In genomic region chr1:37429366-37430296, GRCm38 (mm10) we compare ENCODE assay signal across 8 mouse cellular contexts. TPM values are rescaled to one million over a fixed set of nuclear protein-coding genes. Genes with fewer than 3 reads are reported as not detected.
DNase-seq lines count a peak whose midpoint lies in the region; ATAC-seq and TF ChIP-seq lines count a peak whose summit lies in the region.

Gene Coa5 (minus strand): TSS chr1:37430103.
Gene Unc50 (plus strand): TSS chr1:37430139.

- DNase-seq in heart, postnatal 10 days = peak; percentile 97 to 98
- DNase-seq in large intestine, adult 2 months (ENCODE audit: low read depth, low spot score) = peak; percentile 92
- peak; percentile 94 for DNase-seq in liver, postnatal 0 days
- DNase-seq in testis, postnatal 10 days (ENCODE audit: low spot score) = peak; percentile 94

- H3K36me3 ChIP-seq in ES-Bruce4 (ENCODE audit: control insufficient read depth, insufficient read depth, low read length, poor library complexity, severe bottlenecking) = peaks cover 9% of the 10 kb centered on the region
- H3K36me3 ChIP-seq in forebrain, embryonic 13.5 days (ENCODE audit: poor library complexity, severe bottlenecking) = peaks cover 37% of the 10 kb centered on the region
- H3K36me3 ChIP-seq in liver, postnatal 0 days (replicated peaks; ENCODE audit: insufficient read depth, low read length) = peaks cover 38% of the 10 kb centered on the region
- H3K36me3 ChIP-seq in neural tube, embryonic 14.5 days (ENCODE audit: control insufficient read depth, insufficient read depth, low read length) = peaks cover 17% of the 10 kb centered on the region

- H3K27ac ChIP-seq in ES-Bruce4 (ENCODE audit: insufficient read depth, low read length) = no peak within 1 kb of the TSS
- no peak within 1 kb of the TSS; the same call in 1 of the 2 replicates for H3K27ac ChIP-seq in forebrain, embryonic 13.5 days
- peak within 1 kb of the TSS; percentile 94 for H3K27ac ChIP-seq in liver, postnatal 0 days (ENCODE audit: low read depth)
- peak within 1 kb of the TSS; percentile 60 for H3K27ac ChIP-seq in neural tube, embryonic 14.5 days (ENCODE audit: low read depth, low read length)

- peak within 1 kb of the TSS; percentile 80 for H3K4me3 ChIP-seq in ES-Bruce4 (ENCODE audit: low read depth, low read length)
- peak within 1 kb of the TSS; percentile 91 for H3K4me3 ChIP-seq in forebrain, embryonic 13.5 days
- H3K4me3 ChIP-seq in liver, postnatal 0 days (ENCODE audit: low read depth, low read length) = peak within 1 kb of the TSS; percentile 92
- H3K4me3 ChIP-seq in neural tube, embryonic 14.5 days (ENCODE audit: low read depth, low read length) = peak within 1 kb of the TSS; percentile 94

- no peaks in the 10 kb centered on the region for H3K4me1 ChIP-seq in ES-Bruce4 (ENCODE audit: control insufficient read depth, insufficient read depth, low read length)
- peaks cover 34% of the 10 kb centered on the region for H3K4me1 ChIP-seq in forebrain, embryonic 13.5 days
- peaks cover 19% of the 10 kb centered on the region for H3K4me1 ChIP-seq in liver, postnatal 0 days (ENCODE audit: insufficient read depth)
- H3K4me1 ChIP-seq in neural tube, embryonic 14.5 days (ENCODE audit: control insufficient read depth, insufficient read depth, low read length) = peaks cover 16% of the 10 kb centered on the region

- TF ChIP-seq EP300 in ES-Bruce4 (IDR thresholded peaks at IDR 0.05; ENCODE audit: insufficient read depth, low read depth, low read length) = no peak
- TF ChIP-seq EP300 in liver, postnatal 0 days (IDR thresholded peaks at IDR 0.05; ENCODE audit: low read depth) = no peak

- WGBS in forebrain, embryonic 13.5 days = 4% methylated on average over 57 of the region's 57 CpGs
- under 1% methylated on average over 57 of the region's 57 CpGs for WGBS in large intestine, adult 2 months
- 2% methylated on average over 57 of the region's 57 CpGs for WGBS in liver, postnatal 0 days (ENCODE audit: insufficient replicate concordance)
- 3% methylated on average over 57 of the region's 57 CpGs for WGBS in neural tube, embryonic 14.5 days

- H3K9ac ChIP-seq in ES-Bruce4 (ENCODE audit: low read depth, poor library complexity, severe bottlenecking) = peak within 1 kb of the TSS; percentile 74
- H3K9ac ChIP-seq in forebrain, embryonic 13.5 days = peak within 1 kb of the TSS; percentile 93
- H3K9ac ChIP-seq in liver, postnatal 0 days (replicated peaks) = peak within 1 kb of the TSS; percentile 96
- H3K9ac ChIP-seq in neural tube, embryonic 14.5 days (replicated peaks; ENCODE audit: low read depth, low read length) = peak within 1 kb of the TSS; percentile 91

- TF ChIP-seq CTCF in ES-Bruce4 (IDR thresholded peaks at IDR 0.05; ENCODE audit: low read depth, low read length) = no peak
- peak; percentile 33 for TF ChIP-seq CTCF in liver, postnatal 0 days (IDR thresholded peaks at IDR 0.05; ENCODE audit: low read depth)

- peak; percentile 98 for ATAC-seq in cerebellum, adult (ENCODE audit: insufficient number of reproducible peaks, low FRiP score, low TSS enrichment)
- peak; percentile 99 for ATAC-seq in forebrain, embryonic 13.5 days
- peak; percentile 97 for ATAC-seq in liver, postnatal 0 days
- ATAC-seq in neural tube, embryonic 14.5 days (ENCODE audit: low read depth) = peak; percentile 99

- TF ChIP-seq POLR2A in ES-Bruce4 (IDR thresholded peaks at IDR 0.05; ENCODE audit: insufficient read depth, low read length) = no peak

- no peaks in the 10 kb centered on the region for H3K27me3 ChIP-seq in ES-Bruce4 (ENCODE audit: control insufficient read depth, insufficient read depth, low read length, poor library complexity, severe bottlenecking)
- no peaks in the 10 kb centered on the region for H3K27me3 ChIP-seq in forebrain, embryonic 13.5 days
- no peaks in the 10 kb centered on the region for H3K27me3 ChIP-seq in liver, postnatal 0 days (ENCODE audit: insufficient read depth, low read length)
- no peaks in the 10 kb centered on the region for H3K27me3 ChIP-seq in neural tube, embryonic 14.5 days (ENCODE audit: control insufficient read depth, insufficient read depth, low read length)

- no peaks in the 10 kb centered on the region for H3K9me3 ChIP-seq in ES-Bruce4 (replicated peaks; ENCODE audit: control insufficient read depth, insufficient read depth, low read length, poor library complexity, severe bottlenecking)
- H3K9me3 ChIP-seq in forebrain, embryonic 13.5 days (replicated peaks) = no peaks in the 10 kb centered on the region
- H3K9me3 ChIP-seq in liver, postnatal 0 days (ENCODE audit: low read length) = 0 out of 2 replicates have a peak, but pooled peaks cover under 1% of the 10 kb centered on the region
- H3K9me3 ChIP-seq in neural tube, embryonic 14.5 days (ENCODE audit: control insufficient read depth, low read length) = no peaks in the 10 kb centered on the region

- intact Hi-C loops in heart, postnatal 10 days (cut with DNase I) = loop anchor here (5.0 kb wide), 1 partner anchor 433 kb away; no protein-coding TSS in a partner anchor

- peak within 1 kb of the TSS; percentile 93 for H3K4me2 ChIP-seq in forebrain, embryonic 13.5 days
- peak within 1 kb of the TSS; percentile 81 for H3K4me2 ChIP-seq in liver, postnatal 0 days (ENCODE audit: low read depth, low read length)
- H3K4me2 ChIP-seq in neural tube, embryonic 14.5 days (ENCODE audit: low read depth, low read length) = peak within 1 kb of the TSS; percentile 90

RNA-seq across cellular contexts. Expression of gene Coa5, which starts in this region (rescaled TPM):
- 55.3 and 55.4 TPM in 2 replicates for polyA plus RNA-seq in ES-Bruce4 (2011; ENCODE audit: insufficient read depth, insufficient read length, low read depth, missing spikeins)
- polyA plus RNA-seq in forebrain, embryonic 13.5 days (2015; fragmentation: Nextera tagmentation; extraction: Ambion mirVana) = 44.2 and 50.4 TPM in 2 replicates
- 10 to 100 TPM; 87.8 to 94.6 TPM for total RNA-seq in heart, postnatal 10 days (2021)
- 42.7 and 52.2 TPM in 2 replicates for polyA plus RNA-seq in large intestine, adult 2 months (2012; rRNA removed)
- 19.6 and 23.0 TPM in 2 replicates for polyA plus RNA-seq in liver, postnatal 0 days (2015; fragmentation: Nextera tagmentation; extraction: Ambion mirVana)
- 72.7 and 76.1 TPM in 2 replicates for polyA plus RNA-seq in neural tube, embryonic 14.5 days (2014; fragmentation: Nextera tagmentation; extraction: Ambion mirVana)

RNA-seq across cellular contexts. Expression of gene Unc50, which starts in this region (rescaled TPM):
- polyA plus RNA-seq in ES-Bruce4 (2011; ENCODE audit: insufficient read depth, insufficient read length, low read depth, missing spikeins) = 41.1 and 42.7 TPM in 2 replicates
- 120 and 131 TPM in 2 replicates for polyA plus RNA-seq in forebrain, embryonic 13.5 days (2015; fragmentation: Nextera tagmentation; extraction: Ambion mirVana)
- total RNA-seq in heart, postnatal 10 days (2021) = 10 to 100 TPM; 38.5 to 40.5 TPM
- 45.9 and 50.9 TPM in 2 replicates for polyA plus RNA-seq in large intestine, adult 2 months (2012; rRNA removed)
- 77.0 and 78.6 TPM in 2 replicates for polyA plus RNA-seq in liver, postnatal 0 days (2015; fragmentation: Nextera tagmentation; extraction: Ambion mirVana)
- 120 and 126 TPM in 2 replicates for polyA plus RNA-seq in neural tube, embryonic 14.5 days (2014; fragmentation: Nextera tagmentation; extraction: Ambion mirVana)

Comparison
In these comparisons a context has a peak if more than half of its experiments do, and no peak if none do; other contexts are left out.
1. H3K27ac ChIP-seq: peak in liver, postnatal 0 days (single experiment) and neural tube, embryonic 14.5 days (single experiment); none in ES-Bruce4 (single experiment) and forebrain, embryonic 13.5 days (single experiment).
2. Peak in every context shown above with its lines, with median percentiles within 50 percentile points of each other: H3K4me3 ChIP-seq, H3K9ac ChIP-seq, ATAC-seq, H3K4me2 ChIP-seq and DNase-seq.